Mouse (Mus musculus) CH12.LX (cell line): ENCODE data around the gene Tmtc1. TPM values are rescaled to one million over a fixed set of nuclear protein-coding genes. Genes with fewer than 3 reads are reported as not detected.

ENCODE experiments used
- DNase-seq: peaks from one replicate; pipeline ENCODE4 v3.0.0-alpha.2; 2013; ENCODE audit errors: extremely low read depth
- H3K27ac ChIP-seq: 2 replicates; pipeline ENCODE4 v1.5.1; 2012; ENCODE audit warnings: low read depth, mild to moderate bottlenecking, control low read depth, moderate library complexity; ENCODE audit not compliant: insufficient read depth
- H3K27me3 ChIP-seq: replicated peaks from 2 replicates; pipeline ENCODE3; 2012; ENCODE audit warnings: inconsistent platforms
- H3K36me3 ChIP-seq, 2 experiments: replicated peaks in 1 of 2; 2 replicates each; pipeline versions ENCODE3 to v1.6.1; 2012; ENCODE audit warnings: inconsistent platforms in 1 of 2, low read length in 1 of 2, mild to moderate bottlenecking in 1 of 2, mixed read lengths in 1 of 2, moderate library complexity in 1 of 2; ENCODE audit not compliant: control insufficient read depth in 1 of 2, insufficient read depth in 1 of 2
- H3K4me1 ChIP-seq, 2 experiments: 2 replicates each; pipeline ENCODE4 v1.6.1; 2012; ENCODE audit warnings: inconsistent platforms in 1 of 2, moderate library complexity in 1 of 2; ENCODE audit not compliant: insufficient read depth in 2 of 2, control insufficient read depth in 1 of 2
- H3K4me2 ChIP-seq: 2 replicates; pipeline ENCODE4 v1.6.1; 2012; ENCODE audit warnings: low read depth, mild to moderate bottlenecking, control low read depth; ENCODE audit not compliant: poor library complexity, insufficient read depth, severe bottlenecking
- H3K4me3 ChIP-seq, 3 experiments: fragments of 150-350 bp in 1 of 3; sonication (generic) in 1 of 3; replicated peaks in 1 of 3; 2 replicates each; pipeline versions ENCODE3 to v1.5.1; 2011 to 2012; ENCODE audit warnings: low read depth in 2 of 3, low read length in 2 of 3, mild to moderate bottlenecking in 2 of 3, moderate library complexity in 2 of 3, control low read depth in 1 of 3, improper control_type of control experiment in 1 of 3, inconsistent platforms in 1 of 3, mixed read lengths in 1 of 3; ENCODE audit not compliant: poor library complexity in 1 of 3
- H3K79me2 ChIP-seq: replicated peaks from 2 replicates; pipeline ENCODE4 v1.6.1; 2012; ENCODE audit warnings: mild to moderate bottlenecking, moderate library complexity; ENCODE audit not compliant: control insufficient read depth, poor library complexity, insufficient read depth, severe bottlenecking; ENCODE audit errors: extremely low read depth
- H3K9ac ChIP-seq: 2 replicates; pipeline ENCODE4 v1.6.1; 2012; ENCODE audit warnings: low read depth, mild to moderate bottlenecking, control low read depth, moderate library complexity; ENCODE audit not compliant: insufficient read depth
- H3K9me3 ChIP-seq: replicated peaks from 2 replicates; pipeline ENCODE3; 2012; ENCODE audit warnings: low read length, inconsistent platforms, mixed read lengths
- CTCF ChIP-seq, 2 experiments: IDR thresholded peaks in 1 of 2; conservative IDR thresholded peaks in 1 of 2; 2 replicates each; pipeline ENCODE4 v1.5.1; 2011 to 2012; ENCODE audit warnings: low read depth in 2 of 2, low read length in 2 of 2, improper control_type of control experiment in 1 of 2, inconsistent platforms in 1 of 2, mild to moderate bottlenecking in 1 of 2, moderate library complexity in 1 of 2
- EP300 ChIP-seq: IDR thresholded peaks from 2 replicates; pipeline ENCODE4 v1.6.1; 2011; ENCODE audit warnings: low read length, improper control_type of control experiment
- GABPA ChIP-seq: IDR thresholded peaks from 2 replicates; pipeline ENCODE4 v1.6.1; 2012; ENCODE audit warnings: low read depth, low read length, improper control_type of control experiment, inconsistent platforms; ENCODE audit not compliant: insufficient replicate concordance
- JUN ChIP-seq: IDR thresholded peaks from 2 replicates; pipeline ENCODE4 v1.6.1; 2011; ENCODE audit warnings: low read depth, mild to moderate bottlenecking, low read length, improper control_type of control experiment, moderate library complexity; ENCODE audit not compliant: insufficient read depth
- MAZ ChIP-seq: IDR thresholded peaks from 2 replicates; pipeline ENCODE4 v1.6.1; 2012; ENCODE audit warnings: low read depth, mild to moderate bottlenecking, inconsistent platforms, low read length, improper control_type of control experiment, moderate library complexity
- MXI1 ChIP-seq: IDR thresholded peaks from 2 replicates; pipeline ENCODE4 v1.6.1; 2011; ENCODE audit warnings: mild to moderate bottlenecking, low read depth, low read length, improper control_type of control experiment
- MYC ChIP-seq: IDR thresholded peaks from 2 replicates; pipeline ENCODE4 v1.6.1; 2011; ENCODE audit warnings: low read depth, mild to moderate bottlenecking, improper control_type of control experiment, low read length
- NELFE ChIP-seq: IDR thresholded peaks from 2 replicates; pipeline ENCODE4 v1.6.1; 2011; ENCODE audit warnings: low read depth, low read length, improper control_type of control experiment
- USF1 ChIP-seq: IDR thresholded peaks from 2 replicates; pipeline ENCODE4 v1.6.1; 2014; ENCODE audit warnings: low read depth, mild to moderate bottlenecking, inconsistent platforms, low read length, improper control_type of control experiment
- USF2 ChIP-seq: conservative IDR thresholded peaks from 2 replicates; pipeline ENCODE4 v1.6.1; 2011; ENCODE audit warnings: low read depth, low read length, improper control_type of control experiment
- ZMIZ1 ChIP-seq: IDR thresholded peaks from 2 replicates; pipeline ENCODE4 v1.6.1; 2012; ENCODE audit warnings: low read depth, mild to moderate bottlenecking, inconsistent platforms, low read length, improper control_type of control experiment
- dilution Hi-C: fragments of 300-500 bp; cut with MboI; formaldehyde crosslinking; loops from 2 replicates; pipeline ENCODE4 v1.14.3; 2020; ENCODE audit warnings: low sequenced_read_pairs; ENCODE audit not compliant: extremely low pct_unique_long_range_greater_than_20kb, extremely low pct_ligation_motif_present
- in situ Hi-C: fragments of 300-500 bp; cut with MboI; formaldehyde crosslinking; loops from 3 replicates; pipeline ENCODE4 v1.14.3; 2019; ENCODE audit warnings: low sequenced_read_pairs, low pct_ligation_motif_present, low pct_unique_long_range_greater_than_20kb, mixed read lengths
- polyA plus RNA-seq: library from polyadenylated mRNA; unstranded; fragments of >175 nt; gene quantifications from 2 replicates; pipeline ENCODE4 v1.2.1, GENCODE M21; 2012; ENCODE audit warnings: low read depth; ENCODE audit not compliant: insufficient read length
- total RNA-seq, 2 experiments: library from RNA; depleted of rRNA; stranded (reverse); fragments of 300-350 nt in 1 of 2; fragments of >200 nt in 1 of 2; gene quantifications; 2 replicates each; pipeline ENCODE4 v1.2.3; 2012 to 2014

The Tmtc1 gene
- total and polyA plus RNA-seq, 3 experiments, result 0.03 to 0.13 (median 0.04) TPM

- Histone ChIP-seq H3K4me1 (no peaks in the 10 kb centered on the region), H3K9ac (no peak overlapping the region), H3K27me3 (no peaks in the 10 kb centered on the region), H3K27ac (no peak overlapping the region), H3K4me3 (no peak overlapping the region), H3K4me2 (no peak overlapping the region), H3K36me3 (no peaks in the 10 kb centered on the region), H3K9me3 (no peaks in the 10 kb centered on the region), H3K79me2 (no peaks in the 10 kb centered on the region)
- no peak for DNase-seq
- in situ Hi-C loops, result no loop called here
- no peak for TF ChIP-seq CTCF (conservative IDR thresholded peaks at IDR 0.05 in 1 of 2, IDR thresholded peaks at IDR 0.05 in 1 of 2; ENCODE audit: low read depth in 2 of 2, low read length in 2 of 2)
- TF ChIP-seq MYC, result no peak
- dilution Hi-C loops, result no loop called here
These were observed 128.6 kb downstream of the Tmtc1 start for GRCm38 (mm10) chr6:148315571-148316080.

DNA sequence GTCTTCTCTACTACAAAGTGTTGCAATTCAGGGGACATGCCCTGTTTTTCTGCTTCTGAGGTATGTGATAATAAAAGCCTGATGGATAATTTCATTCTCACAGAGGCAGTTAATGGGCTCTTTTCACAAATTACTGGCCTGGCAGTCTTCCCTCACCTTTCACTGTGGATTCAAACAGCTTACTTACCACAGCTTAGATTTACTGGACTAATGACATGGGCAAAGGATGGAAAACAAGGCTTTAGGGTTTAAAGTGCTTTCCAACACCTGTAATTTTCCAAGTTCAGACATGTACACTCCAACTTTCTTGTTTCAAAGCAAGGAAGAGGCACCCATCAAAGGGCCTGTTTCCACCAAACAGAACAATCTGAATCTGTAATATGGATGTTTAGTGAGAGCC lies 129.1 kb downstream of the Tmtc1 start:
- Histone ChIP-seq H3K9ac (no peak overlapping the region), H3K9me3 (no peaks in the 10 kb centered on the region), H3K4me3 (no peak overlapping the region), H3K4me2 (no peak overlapping the region)
- in situ Hi-C loops (no loop called here), dilution Hi-C loops (no loop called here)
- TF ChIP-seq JUN (no peak), ZMIZ1 (no peak), USF2 (no peak), MXI1 (no peak), CTCF (conservative IDR thresholded peaks at IDR 0.05 in 1 of 2, IDR thresholded peaks at IDR 0.05 in 1 of 2; ENCODE audit: low read depth in 2 of 2, low read length in 2 of 2) (no peak), MAZ (no peak), USF1 (no peak)
- TF ChIP-seq, all 38 proteins: peak for 0
- Histone ChIP-seq H3K27me3 (no peaks in the 10 kb centered on the region), H3K36me3 (no peaks in the 10 kb centered on the region), H3K4me1 (no peaks in the 10 kb centered on the region), H3K79me2 (no peaks in the 10 kb centered on the region), H3K27ac (no peak overlapping the region)
- no peak for DNase-seq

DNA sequence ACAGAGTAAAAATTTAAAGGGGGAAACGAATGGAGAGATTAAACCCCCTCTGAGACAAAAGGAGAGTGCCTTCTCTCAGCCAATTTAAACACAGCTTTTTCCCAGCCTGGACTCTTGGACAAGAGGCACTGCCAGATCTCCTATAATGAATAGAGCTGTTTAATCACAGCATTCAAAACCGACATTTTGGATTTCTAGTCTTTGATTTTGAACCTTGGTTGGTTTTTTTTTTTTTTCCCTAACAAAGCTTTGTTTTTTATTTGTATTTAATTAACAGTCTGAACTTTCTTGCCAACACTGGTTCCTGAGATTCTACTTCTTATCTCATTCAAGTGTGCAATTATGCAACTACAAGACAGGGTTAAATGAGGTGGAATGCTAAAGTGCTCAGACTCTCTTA lies 133.2 kb downstream of the Tmtc1 start:
- dilution Hi-C loops (no loop called here), in situ Hi-C loops (no loop called here)
- Histone ChIP-seq H3K9ac (no peak overlapping the region), H3K27ac (no peak overlapping the region), H3K36me3 (no peaks in the 10 kb centered on the region), H3K27me3 (no peaks in the 10 kb centered on the region), H3K79me2 (no peaks in the 10 kb centered on the region), H3K9me3 (no peaks in the 10 kb centered on the region), H3K4me1 (no peaks in the 10 kb centered on the region), H3K4me3 (no peak overlapping the region), H3K4me2 (no peak overlapping the region)
- DNase-seq, result no peak
- TF ChIP-seq GABPA (no peak), NELFE (no peak), EP300 (no peak)
